Mouse (Mus musculus): ENCODE results near the gene Prok2. TPM values are rescaled to one million over a fixed set of nuclear protein-coding genes. Genes with fewer than 3 reads are reported as not detected.

Gene Prok2
- total and polyA plus RNA-seq, 3 experiments: not detected

DNA sequence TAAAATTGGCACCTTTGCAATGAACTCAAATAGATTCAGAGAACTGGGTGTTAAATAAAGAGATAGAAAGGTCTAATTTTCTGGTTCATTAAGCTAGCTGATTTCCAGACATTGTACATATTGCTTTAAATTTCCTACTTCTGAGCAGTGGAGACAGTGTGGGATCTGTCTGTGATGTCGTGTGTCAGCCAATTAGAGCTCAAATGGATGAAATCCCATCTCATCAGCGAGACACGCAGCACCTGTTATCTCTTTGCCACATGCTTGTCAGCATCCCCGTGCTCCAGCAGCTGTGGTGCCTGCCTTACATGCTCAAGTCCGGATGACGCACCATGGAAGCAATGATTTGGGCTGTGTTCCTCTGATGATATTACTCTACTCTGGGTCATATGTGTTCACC is 25.1 kb upstream of the Prok2 start:
- intact Hi-C loops (cut with DNase I): no loop called here
- Histone ChIP-seq H3K4me1 (ENCODE audit: control insufficient read depth, insufficient read depth, low read length) (no peaks in the 10 kb centered on the region), H3K27me3 (ENCODE audit: control insufficient read depth, insufficient read depth, low read length) (no peaks in the 10 kb centered on the region), H3K36me3 (ENCODE audit: control insufficient read depth, insufficient read depth, low read length) (no peaks in the 10 kb centered on the region), H3K79me2 (replicated peaks; ENCODE audit: control insufficient read depth, insufficient read depth, low read length) (no peaks in the 10 kb centered on the region), H3K9ac (ENCODE audit: low read depth, low read length) (no peak overlapping the region), H3K27ac (no peak overlapping the region), H3K4me3 (no peak overlapping the region)
- DNase-seq: no peak
- 66% methylated on average over 6 of the region's 6 CpGs for WGBS
- no peak for TF ChIP-seq EP300 (IDR thresholded peaks at IDR 0.05; ENCODE audit: insufficient read depth, low read depth, low read length)
- no peak for TF ChIP-seq POLR2A (IDR thresholded peaks at IDR 0.05; ENCODE audit: insufficient read depth, low read depth, low read length)
- TF ChIP-seq CTCF (IDR thresholded peaks at IDR 0.05): no peak

DNA sequence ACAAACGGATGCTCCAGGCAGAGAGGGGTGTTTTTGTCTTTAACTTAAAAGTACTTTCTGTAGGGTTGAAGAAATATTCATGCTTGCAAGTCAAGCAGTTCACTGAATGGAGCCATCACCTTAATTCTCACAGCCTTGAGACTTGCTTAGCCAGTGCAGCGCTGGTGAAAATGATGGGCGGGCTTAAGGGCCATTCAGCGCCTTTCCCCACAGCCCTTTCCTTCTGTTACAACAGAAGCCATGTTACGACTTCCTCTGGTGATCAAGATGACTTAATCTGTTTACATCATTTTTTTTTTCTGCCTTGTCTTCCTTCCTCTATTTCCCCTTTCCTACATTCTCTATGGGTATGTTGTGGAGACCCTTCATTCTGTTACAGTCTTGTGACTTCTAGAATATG is 20.1 kb upstream of the Prok2 start:
- Histone ChIP-seq H3K4me3 (no peak overlapping the region), H3K27me3 (ENCODE audit: control insufficient read depth, insufficient read depth, low read length) (no peaks in the 10 kb centered on the region), H3K79me2 (replicated peaks; ENCODE audit: control insufficient read depth, insufficient read depth, low read length) (no peaks in the 10 kb centered on the region), H3K4me1 (ENCODE audit: control insufficient read depth, insufficient read depth, low read length) (no peaks in the 10 kb centered on the region), H3K36me3 (ENCODE audit: control insufficient read depth, insufficient read depth, low read length) (no peaks in the 10 kb centered on the region), H3K27ac (no peak overlapping the region), H3K9ac (ENCODE audit: low read depth, low read length) (no peak overlapping the region)
- intact Hi-C loops (cut with DNase I): no loop called here
- WGBS: 79% methylated on average over 5 of the region's 5 CpGs
- TF ChIP-seq CTCF (IDR thresholded peaks at IDR 0.05): no peak
- TF ChIP-seq EP300 (IDR thresholded peaks at IDR 0.05; ENCODE audit: insufficient read depth, low read depth, low read length): no peak
- TF ChIP-seq POLR2A (IDR thresholded peaks at IDR 0.05; ENCODE audit: insufficient read depth, low read depth, low read length): no peak
- no peak for DNase-seq

DNA sequence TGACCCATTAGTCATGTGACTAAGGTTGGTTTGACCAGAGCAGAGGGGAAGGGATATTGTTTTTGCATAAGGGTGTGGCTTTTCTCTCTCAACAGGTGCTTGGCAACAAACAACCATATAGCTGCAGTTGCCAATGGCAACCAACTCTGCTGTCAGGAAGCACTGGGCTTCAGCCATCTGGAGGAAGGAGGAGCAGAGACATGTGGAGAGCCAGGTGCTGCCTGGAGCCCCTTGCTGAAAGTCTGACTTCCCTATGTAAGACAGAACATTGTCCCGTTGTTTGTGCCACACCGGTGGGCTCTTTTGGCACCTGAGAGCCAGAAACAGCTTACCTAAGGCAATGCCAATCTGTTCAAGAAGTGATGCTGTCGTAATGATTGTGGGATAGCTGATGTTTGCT is 16.7 kb upstream of the Prok2 start:
- Histone ChIP-seq H3K36me3 (ENCODE audit: control insufficient read depth, insufficient read depth, low read length) (no peaks in the 10 kb centered on the region), H3K27me3 (ENCODE audit: control insufficient read depth, insufficient read depth, low read length) (no peaks in the 10 kb centered on the region), H3K9ac (ENCODE audit: low read depth, low read length) (no peak overlapping the region), H3K79me2 (replicated peaks; ENCODE audit: control insufficient read depth, insufficient read depth, low read length) (no peaks in the 10 kb centered on the region), H3K27ac (no peak overlapping the region), H3K4me1 (ENCODE audit: control insufficient read depth, insufficient read depth, low read length) (no peaks in the 10 kb centered on the region), H3K4me3 (no peak overlapping the region)
- intact Hi-C loops (cut with DNase I): no loop called here
- DNase-seq: no peak
- 81% methylated on average over 3 of the region's 3 CpGs for WGBS
- TF ChIP-seq EP300 (IDR thresholded peaks at IDR 0.05; ENCODE audit: insufficient read depth, low read depth, low read length): no peak
- no peak for TF ChIP-seq CTCF (IDR thresholded peaks at IDR 0.05)

DNA sequence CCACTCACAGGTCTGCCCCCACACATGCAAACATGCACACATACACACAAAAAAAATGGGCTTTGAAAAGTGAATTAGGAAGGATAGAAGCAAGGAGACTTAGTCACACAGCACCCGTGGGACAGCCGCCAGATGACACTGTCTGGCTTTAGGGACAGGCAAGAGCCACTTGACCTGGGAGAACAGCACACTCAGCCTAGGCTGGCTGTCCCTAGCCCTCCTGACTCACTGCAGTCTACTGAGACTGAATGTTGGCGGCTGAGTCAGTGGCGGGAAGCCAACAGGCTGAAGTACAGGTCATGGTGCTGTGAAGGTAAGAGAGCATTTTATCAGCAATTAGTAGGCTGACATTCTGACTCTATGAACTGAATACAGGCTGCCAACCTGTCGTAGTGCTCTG is 8.5 kb upstream of the Prok2 start:
- intact Hi-C loops (cut with DNase I): no loop called here
- DNase-seq: peak; percentile 24 to 45
- no peaks in the 10 kb centered on the region for H3K36me3 ChIP-seq (ENCODE audit: control insufficient read depth, insufficient read depth, low read length)
- no peak overlapping the region for H3K27ac ChIP-seq
- H3K9ac ChIP-seq (ENCODE audit: low read depth, low read length): no peak overlapping the region
- H3K27me3 ChIP-seq (ENCODE audit: control insufficient read depth, insufficient read depth, low read length): no peaks in the 10 kb centered on the region
- H3K4me1 ChIP-seq (ENCODE audit: control insufficient read depth, insufficient read depth, low read length): no peaks in the 10 kb centered on the region
- TF ChIP-seq POLR2A (IDR thresholded peaks at IDR 0.05; ENCODE audit: insufficient read depth, low read depth, low read length): no peak
- TF ChIP-seq CTCF (IDR thresholded peaks at IDR 0.05): no peak
- no peak for TF ChIP-seq EP300 (IDR thresholded peaks at IDR 0.05; ENCODE audit: insufficient read depth, low read depth, low read length)
- no peak overlapping the region for H3K4me3 ChIP-seq
- H3K79me2 ChIP-seq (replicated peaks; ENCODE audit: control insufficient read depth, insufficient read depth, low read length): no peaks in the 10 kb centered on the region
- WGBS: 46% methylated on average over 5 of the region's 5 CpGs

DNA sequence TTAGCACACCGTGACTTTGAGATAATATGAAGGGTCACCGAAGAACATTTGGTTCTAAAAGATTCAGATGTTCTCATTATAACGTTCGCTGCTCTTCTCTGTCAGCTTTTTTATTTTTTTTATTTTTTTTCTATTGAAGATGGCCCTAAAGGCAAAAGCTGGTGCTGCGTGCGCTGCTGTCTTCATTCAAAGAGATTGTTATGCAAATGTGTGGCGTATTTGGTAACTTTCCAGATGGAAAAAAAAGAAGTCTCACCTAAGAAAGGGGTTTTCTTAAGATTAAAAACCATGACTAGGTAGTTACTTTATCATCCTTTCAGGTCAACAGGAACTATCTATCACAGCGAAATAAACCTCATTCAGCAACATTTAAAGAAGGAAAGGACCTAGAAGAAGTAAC is 6.5 kb upstream of the Prok2 start:
- Histone ChIP-seq H3K4me1 (ENCODE audit: control insufficient read depth, insufficient read depth, low read length) (no peaks in the 10 kb centered on the region), H3K36me3 (ENCODE audit: control insufficient read depth, insufficient read depth, low read length) (no peaks in the 10 kb centered on the region), H3K27me3 (ENCODE audit: control insufficient read depth, insufficient read depth, low read length) (0 out of 2 replicates have a peak, but pooled peaks cover 4% of the 10 kb centered on the region), H3K27ac (no peak overlapping the region), H3K4me3 (no peak overlapping the region), H3K9ac (ENCODE audit: low read depth, low read length) (no peak overlapping the region), H3K79me2 (replicated peaks; ENCODE audit: control insufficient read depth, insufficient read depth, low read length) (no peaks in the 10 kb centered on the region)
- no peak for DNase-seq
- WGBS: 86% methylated on average over 8 of the region's 8 CpGs
- intact Hi-C loops (cut with DNase I): no loop called here
- TF ChIP-seq POLR2A (IDR thresholded peaks at IDR 0.05; ENCODE audit: insufficient read depth, low read depth, low read length) (no peak), EP300 (IDR thresholded peaks at IDR 0.05; ENCODE audit: insufficient read depth, low read depth, low read length) (no peak)

DNA sequence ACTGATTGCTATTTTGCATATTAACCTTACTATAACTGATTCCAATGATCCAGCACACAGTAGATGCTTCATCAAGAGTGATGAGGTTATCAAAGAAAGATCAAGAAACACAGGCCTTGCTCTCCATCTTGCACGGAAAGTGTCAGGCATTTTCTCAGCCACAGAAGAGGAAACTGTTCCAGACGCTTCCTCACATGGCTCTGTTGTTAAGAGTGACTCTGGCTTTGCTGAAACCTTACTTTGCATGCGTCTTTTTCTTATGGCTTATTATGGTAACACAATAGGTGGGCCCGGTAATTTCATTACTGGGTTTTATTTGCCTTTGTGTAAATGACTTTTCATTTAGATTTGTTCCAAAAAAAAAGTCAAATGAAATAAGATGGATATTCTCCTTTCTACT is 5.7 kb upstream of the Prok2 start:
- intact Hi-C loops (cut with DNase I): no loop called here
- H3K27me3 ChIP-seq (ENCODE audit: control insufficient read depth, insufficient read depth, low read length): peaks cover 6% of the 10 kb centered on the region; the same call in 1 of the 2 replicates
- H3K4me1 ChIP-seq (ENCODE audit: control insufficient read depth, insufficient read depth, low read length): no peaks in the 10 kb centered on the region
- no peak overlapping the region for H3K27ac ChIP-seq
- WGBS: 71% methylated on average over 4 of the region's 4 CpGs
- H3K9ac ChIP-seq (ENCODE audit: low read depth, low read length): no peak overlapping the region
- no peak for TF ChIP-seq CTCF (IDR thresholded peaks at IDR 0.05)
- TF ChIP-seq POLR2A (IDR thresholded peaks at IDR 0.05; ENCODE audit: insufficient read depth, low read depth, low read length): no peak
- TF ChIP-seq EP300 (IDR thresholded peaks at IDR 0.05; ENCODE audit: insufficient read depth, low read depth, low read length): no peak
- no peaks in the 10 kb centered on the region for H3K79me2 ChIP-seq (replicated peaks; ENCODE audit: control insufficient read depth, insufficient read depth, low read length)
- H3K36me3 ChIP-seq (ENCODE audit: control insufficient read depth, insufficient read depth, low read length): no peaks in the 10 kb centered on the region
- H3K4me3 ChIP-seq: no peak overlapping the region
- no peak for DNase-seq
